ENCODE assay signal across 8 mouse cellular contexts in genomic region chr9:83962098-83963086, GRCm38 (mm10). TPM values are rescaled to one million over a fixed set of nuclear protein-coding genes. Genes with fewer than 3 reads are reported as not detected.
DNase-seq lines count a peak whose midpoint lies in the region; ATAC-seq lines count a peak whose summit lies in the region.

No protein-coding gene starts in this region.

- no peak overlapping the region for H3K27ac ChIP-seq in neural tube, embryonic 14.5 days (ENCODE audit: low read depth, low read length)

- no peaks in the 10 kb centered on the region for H3K27me3 ChIP-seq in neural tube, embryonic 14.5 days (ENCODE audit: control insufficient read depth, insufficient read depth, low read length)

- H3K9me3 ChIP-seq in neural tube, embryonic 14.5 days (ENCODE audit: control insufficient read depth, low read length), result no peaks in the 10 kb centered on the region

- intact Hi-C loops in heart, postnatal 25 days (cut with DNase I), result no loop called here

- no peaks in the 10 kb centered on the region for H3K36me3 ChIP-seq in neural tube, embryonic 14.5 days (ENCODE audit: control insufficient read depth, insufficient read depth, low read length)

- peak; percentile 69 for ATAC-seq in neural tube, embryonic 14.5 days (ENCODE audit: low read depth)

- peak; percentile 71 for DNase-seq in urinary bladder, postnatal 14 days (ENCODE audit: low spot score)
- no peak for DNase-seq in urinary bladder, postnatal 10 days (ENCODE audit: low spot score)
- DNase-seq in cerebellum, postnatal 36 days, result peak; percentile 80 to 81
- peak; percentile 31 for DNase-seq in heart, postnatal 25 days (ENCODE audit: low spot score)
- DNase-seq in left cerebral cortex, adult 8-10 months (ENCODE audit: low spot score in 2 of 2), result peak; percentile 49 to 57
- no peak for DNase-seq in spleen, postnatal 4 days (ENCODE audit: low spot score in 2 of 2)
- no peak for DNase-seq in thymus, adult 18-20 months

- H3K4me1 ChIP-seq in neural tube, embryonic 14.5 days (ENCODE audit: control insufficient read depth, insufficient read depth, low read length), result no peaks in the 10 kb centered on the region

- H3K9ac ChIP-seq in neural tube, embryonic 14.5 days (replicated peaks; ENCODE audit: low read depth, low read length), result no peak overlapping the region

- no peak overlapping the region for H3K4me2 ChIP-seq in neural tube, embryonic 14.5 days (ENCODE audit: low read depth, low read length)

- no peak overlapping the region for H3K4me3 ChIP-seq in neural tube, embryonic 14.5 days (ENCODE audit: low read depth, low read length)

- 46% methylated on average over 10 of the region's 10 CpGs for WGBS in neural tube, embryonic 14.5 days

RNA-seq across cellular contexts. Expression of gene Bckdhb, which starts 37.4 kb away (rescaled TPM):
- total RNA-seq in heart, postnatal 25 days (2021), result 100 to 1,000 TPM in 1 of 2 experiments, 10 to 100 TPM in 1; 92.4 to 100 TPM
- total RNA-seq in left cerebral cortex, adult 8-10 months (2022), result 10 to 100 TPM; 37.9 to 43.8 (median 42.5) TPM
- 36.1 and 39.0 TPM in 2 replicates for polyA plus RNA-seq in neural tube, embryonic 14.5 days (2014; fragmentation: Nextera tagmentation; extraction: Ambion mirVana)

Comparison
In these comparisons a context has a peak if more than half of its experiments do, and no peak if none do; other contexts are left out.
1. DNase-seq: peak in urinary bladder, postnatal 14 days (single experiment), cerebellum, postnatal 36 days (2 of 2), heart, postnatal 25 days (single experiment) and left cerebral cortex, adult 8-10 months (2 of 2); none in urinary bladder, postnatal 10 days (single experiment), spleen, postnatal 4 days (0 of 2) and thymus, adult 18-20 months (0 of 2).